Mouse (Mus musculus) midbrain, embryonic 13.5 days (tissue): ENCODE data around the gene Skor1. TPM values are rescaled to one million over a fixed set of nuclear protein-coding genes. Genes with fewer than 3 reads are reported as not detected.

Experiments used
- ATAC-seq: fragments of 200-750 bp; cut with Nextera tagmentation; 2 replicates; pipeline ENCODE4 v1.8.0; 2017; ENCODE audit warnings: mild to moderate bottlenecking, moderate TSS enrichment, moderate library complexity
- H3K27ac ChIP-seq: fragments of 300-500 bp; sonication (generic); 2 replicates; pipeline ENCODE4 v1.5.1; 2015; ENCODE audit warnings: inconsistent platforms, mild to moderate bottlenecking, moderate library complexity
- H3K27me3 ChIP-seq: fragments of 300-500 bp; sonication (generic); 2 replicates; pipeline ENCODE4 v1.6.1; 2015; ENCODE audit warnings: mild to moderate bottlenecking, inconsistent platforms
- H3K36me3 ChIP-seq: fragments of 300-500 bp; sonication (generic); 2 replicates; pipeline ENCODE4 v1.6.1; 2015; ENCODE audit warnings: mild to moderate bottlenecking, inconsistent platforms
- H3K4me1 ChIP-seq: fragments of 300-500 bp; sonication (generic); replicated peaks from 2 replicates; pipeline ENCODE4 v1.6.1; 2015; ENCODE audit warnings: inconsistent platforms
- H3K4me2 ChIP-seq: fragments of 300-500 bp; sonication (generic); replicated peaks from 2 replicates; pipeline ENCODE4 v1.6.1; 2015; ENCODE audit warnings: moderate library complexity, mild to moderate bottlenecking, inconsistent platforms
- H3K4me3 ChIP-seq: fragments of 300-500 bp; sonication (generic); replicated peaks from 2 replicates; pipeline ENCODE4 v1.5.1; 2015; ENCODE audit warnings: mild to moderate bottlenecking, inconsistent platforms
- H3K9ac ChIP-seq: fragments of 300-500 bp; sonication (generic); replicated peaks from 2 replicates; pipeline ENCODE4 v1.6.1; 2015; ENCODE audit warnings: mild to moderate bottlenecking, inconsistent platforms
- H3K9me3 ChIP-seq: fragments of 300-500 bp; sonication (generic); 2 replicates; pipeline ENCODE4 v1.6.1; 2016; ENCODE audit warnings: mild to moderate bottlenecking, inconsistent platforms
- WGBS: fragments of 180-500 bp; shearing (Covaris S2); methylation state at CpG from one replicate; pipeline ENCODE4 v1.1.7; 2015; 5-methylcytosine and 5-hydroxymethylcytosine counted together
- polyA plus RNA-seq: library from polyadenylated mRNA; unstranded; fragments of >200 nt; fragmentation: Nextera tagmentation; extraction: Ambion mirVana; gene quantifications from 2 replicates; pipeline ENCODE4 v1.2.1, GENCODE M21; 2015

Skor1 gene
- 1.7 and 2.0 TPM in 2 replicates for polyA plus RNA-seq

DNA sequence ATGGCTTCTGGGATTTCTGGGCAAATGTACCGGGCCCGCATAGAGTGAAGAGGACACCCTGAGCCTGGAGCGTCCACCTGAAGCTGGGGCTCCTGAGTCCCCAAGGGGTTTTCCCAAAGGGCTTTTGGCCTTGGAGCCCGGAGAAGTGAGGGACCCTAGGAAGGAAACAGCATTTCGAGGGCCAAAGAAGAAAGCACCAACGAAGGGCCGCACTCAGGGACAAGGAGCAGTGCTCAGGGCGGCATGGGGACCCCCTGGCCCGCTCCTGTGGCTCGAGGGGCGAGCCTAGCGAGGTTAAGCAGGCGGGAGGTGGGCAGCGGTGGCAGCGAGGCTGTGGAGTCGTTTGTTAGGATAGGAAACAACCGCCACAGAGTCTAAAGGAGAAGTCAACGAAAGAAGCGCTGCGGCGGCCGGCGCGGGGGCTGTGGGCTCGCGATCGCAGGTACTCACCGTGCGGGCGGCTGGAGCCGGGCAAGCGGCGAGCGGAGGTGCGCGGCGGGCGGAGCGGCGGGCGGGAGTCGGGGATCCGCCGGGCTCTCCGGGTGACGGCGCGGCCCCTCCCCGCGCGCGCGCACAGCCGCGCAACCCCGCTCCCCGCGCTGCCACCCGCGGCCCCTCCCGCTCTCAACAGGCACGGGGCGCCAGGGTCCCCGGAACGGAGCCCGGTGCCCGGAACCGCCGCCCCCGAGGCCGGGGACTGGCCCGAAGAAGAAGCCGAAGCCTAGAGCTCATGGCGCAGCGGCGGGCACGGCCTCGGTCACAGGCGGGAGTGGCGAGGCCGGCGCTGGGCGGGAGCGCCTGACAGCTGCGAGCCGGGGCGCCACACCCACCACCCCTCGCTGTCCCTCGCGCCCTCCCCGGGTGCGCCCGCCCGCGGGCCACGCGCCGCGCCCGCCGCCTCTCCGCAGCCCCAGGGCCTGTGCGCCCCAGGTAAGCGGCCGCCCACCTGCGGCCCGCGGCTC is at the start of gene Skor1:
Gene Skor1, minus strand, starts transcription at position 552 of the 962 bp plus-strand sequence.
- whole genome bisulfite sequencing = under 1% methylated on average over 57 of the region's 108 CpGs
- Histone ChIP-seq H3K27me3 (peaks cover 100% of the 10 kb centered on the region), H3K9me3 (no peaks in the 10 kb centered on the region), H3K27ac (no peak within 1 kb of the TSS), H3K4me3 (peak within 1 kb of the TSS; percentile 43), H3K9ac (peak within 1 kb of the TSS; percentile 58), H3K4me2 (peak within 1 kb of the TSS; percentile 72), H3K4me1 (peaks cover 71% of the 10 kb centered on the region), H3K36me3 (no peaks in the 10 kb centered on the region)
- 0 out of 2 replicates have a peak, but pooled peaks have one; percentile 16 for ATAC-seq

DNA sequence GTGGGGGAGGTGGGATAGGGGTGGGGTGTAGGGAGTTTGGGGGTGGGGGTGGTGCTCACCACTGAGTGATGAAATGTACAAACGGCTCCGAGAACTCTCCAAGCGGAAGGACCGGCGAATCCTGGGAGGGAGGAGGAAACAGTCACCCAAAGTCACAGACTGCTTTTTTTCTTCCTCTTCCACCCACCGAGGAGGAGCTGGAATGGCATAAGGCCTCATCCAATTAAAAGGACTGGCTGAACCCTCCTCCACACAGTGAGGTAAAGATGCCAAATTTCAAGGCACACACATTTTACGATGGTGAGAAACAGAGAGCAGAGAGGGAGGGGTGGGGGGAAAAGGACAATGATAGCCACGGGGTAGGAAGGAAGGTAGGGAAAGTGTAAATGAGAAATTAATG is 48.5 kb upstream of the Skor1 start:
- no peaks in the 10 kb centered on the region for H3K9me3 ChIP-seq
- H3K4me3 ChIP-seq = no peak overlapping the region
- no peak for ATAC-seq
- no peaks in the 10 kb centered on the region for H3K27me3 ChIP-seq
- peaks cover 39% of the 10 kb centered on the region for H3K4me1 ChIP-seq
- H3K27ac ChIP-seq = no peak overlapping the region
- H3K36me3 ChIP-seq = peaks cover 13% of the 10 kb centered on the region
- H3K9ac ChIP-seq = no peak overlapping the region
- 11% methylated on average over 8 of the region's 8 CpGs for WGBS
- H3K4me2 ChIP-seq = no peak overlapping the region

DNA sequence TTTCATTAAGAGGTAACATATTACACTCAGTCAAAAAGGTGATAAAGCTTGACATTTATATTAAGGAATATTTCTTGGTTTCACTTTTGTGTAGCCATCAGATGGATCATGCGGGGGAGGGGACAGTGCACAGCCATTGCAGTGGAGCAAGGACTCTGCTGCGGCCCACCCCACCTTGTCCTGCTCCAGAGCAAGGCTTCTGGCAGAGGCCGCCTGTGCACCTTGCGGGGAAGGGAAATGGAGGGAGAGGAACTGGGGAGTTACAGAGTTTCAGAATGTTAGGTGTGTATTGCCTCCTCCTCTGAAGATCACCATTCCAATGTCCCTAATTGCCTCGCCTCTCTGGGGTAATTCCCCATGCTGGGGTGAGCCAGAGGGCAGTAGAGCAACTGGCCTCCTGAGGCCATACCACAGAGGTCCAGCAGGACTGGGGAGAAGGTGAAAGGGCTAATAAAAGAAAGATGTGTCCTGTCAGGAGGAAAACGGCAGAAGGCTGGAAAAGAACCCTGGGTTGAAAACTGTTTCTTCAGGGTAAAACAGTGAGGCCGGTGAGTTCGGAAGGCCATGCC is 47.4 kb upstream of the Skor1 start:
- WGBS = 56% methylated on average over 8 of the region's 8 CpGs

DNA sequence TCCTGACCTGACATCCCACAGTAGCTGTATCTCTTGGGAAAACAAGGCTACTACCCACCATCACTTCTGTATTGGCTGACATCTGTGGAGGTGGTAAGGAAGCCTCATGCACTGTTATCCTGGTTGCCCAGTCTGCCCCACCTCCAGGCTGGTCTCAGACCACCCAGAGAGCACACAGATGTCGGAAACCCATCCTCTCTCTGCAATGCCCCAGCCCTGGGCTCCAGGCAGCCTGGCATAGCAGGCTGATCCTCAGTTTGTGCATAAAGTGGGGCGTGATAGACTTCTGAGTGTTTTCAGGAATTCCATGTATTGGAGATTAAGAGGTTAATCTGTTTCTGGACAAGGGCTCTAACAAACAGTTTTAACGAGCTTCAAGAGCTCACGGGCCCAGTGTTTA is 46.8 kb upstream of the Skor1 start:
- ATAC-seq = 0 out of 2 replicates have a peak, but pooled peaks have one; percentile 43
- Histone ChIP-seq H3K9me3 (no peaks in the 10 kb centered on the region), H3K27me3 (no peaks in the 10 kb centered on the region), H3K4me3 (no peak overlapping the region), H3K4me1 (peaks cover 39% of the 10 kb centered on the region), H3K9ac (no peak overlapping the region), H3K27ac (no peak overlapping the region), H3K4me2 (no peak overlapping the region), H3K36me3 (peaks cover 5% of the 10 kb centered on the region)
- WGBS = 23% methylated on average over 4 of the region's 4 CpGs

More for the DNA sequence above, 47.4 kb upstream of the Skor1 start:
- no peak overlapping the region for H3K27ac ChIP-seq
- H3K9me3 ChIP-seq = no peaks in the 10 kb centered on the region
- H3K4me2 ChIP-seq = no peak overlapping the region
- no peak overlapping the region for H3K9ac ChIP-seq
- H3K36me3 ChIP-seq = peaks cover 5% of the 10 kb centered on the region; the same call in 1 of the 2 replicates
- H3K4me3 ChIP-seq = no peak overlapping the region
- peaks cover 39% of the 10 kb centered on the region for H3K4me1 ChIP-seq
- no peaks in the 10 kb centered on the region for H3K27me3 ChIP-seq
- ATAC-seq = no peak

DNA sequence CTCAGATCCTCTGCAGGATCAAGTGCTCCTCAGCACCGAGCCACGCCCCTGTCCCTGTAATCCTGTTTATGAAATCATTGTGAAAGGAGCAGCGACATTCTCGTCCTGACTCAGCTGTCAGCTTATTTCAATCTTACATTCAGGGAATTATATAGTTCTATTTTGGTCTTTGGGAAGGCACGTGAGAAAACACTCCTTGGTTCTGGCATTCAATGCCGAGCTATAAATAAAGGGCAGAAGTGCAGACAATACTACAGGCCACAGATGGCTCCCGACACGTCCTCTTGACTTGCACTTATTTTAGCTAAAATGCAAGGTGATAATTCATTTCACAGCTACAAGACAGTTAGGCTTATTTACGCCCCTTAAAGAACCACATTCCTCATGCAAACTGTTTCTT is 46.0 kb upstream of the Skor1 start:
- Histone ChIP-seq H3K36me3 (peaks cover 5% of the 10 kb centered on the region), H3K27me3 (no peaks in the 10 kb centered on the region), H3K4me3 (no peak overlapping the region), H3K4me1 (peaks cover 39% of the 10 kb centered on the region), H3K4me2 (no peak overlapping the region), H3K9me3 (no peaks in the 10 kb centered on the region), H3K9ac (no peak overlapping the region), H3K27ac (no peak overlapping the region)
- no peak for ATAC-seq
- 49% methylated on average over 9 of the region's 9 CpGs for WGBS

DNA sequence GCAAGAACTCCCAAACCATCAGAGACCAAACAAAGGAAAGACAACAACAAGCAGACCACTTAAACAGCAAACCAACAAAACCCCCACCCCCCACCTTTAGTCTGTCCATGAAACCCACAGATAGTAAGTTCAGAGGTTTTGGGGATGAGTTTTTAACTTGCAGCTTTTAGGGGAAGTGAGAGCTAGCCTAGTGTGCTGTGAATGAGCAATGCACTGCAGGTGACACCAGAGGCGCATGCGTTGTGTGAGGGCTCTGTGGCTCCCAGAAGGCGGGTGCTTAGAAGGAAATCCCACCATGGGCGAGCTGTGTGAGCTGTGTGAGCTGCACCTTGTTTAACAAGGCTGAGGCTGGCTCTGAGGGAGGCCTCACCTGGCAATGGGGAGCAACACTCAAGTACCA is 44.0 kb upstream of the Skor1 start:
- H3K4me3 ChIP-seq = no peak overlapping the region
- no peaks in the 10 kb centered on the region for H3K9me3 ChIP-seq
- H3K9ac ChIP-seq = no peak overlapping the region
- ATAC-seq = no peak
- H3K27ac ChIP-seq = 0 out of 2 replicates have a peak overlapping the region, but pooled peaks have one; percentile 10
- H3K4me1 ChIP-seq = peaks cover 40% of the 10 kb centered on the region
- 64% methylated on average over 4 of the region's 4 CpGs for WGBS
- no peak overlapping the region for H3K4me2 ChIP-seq
- peaks cover 5% of the 10 kb centered on the region for H3K36me3 ChIP-seq
- no peaks in the 10 kb centered on the region for H3K27me3 ChIP-seq

DNA sequence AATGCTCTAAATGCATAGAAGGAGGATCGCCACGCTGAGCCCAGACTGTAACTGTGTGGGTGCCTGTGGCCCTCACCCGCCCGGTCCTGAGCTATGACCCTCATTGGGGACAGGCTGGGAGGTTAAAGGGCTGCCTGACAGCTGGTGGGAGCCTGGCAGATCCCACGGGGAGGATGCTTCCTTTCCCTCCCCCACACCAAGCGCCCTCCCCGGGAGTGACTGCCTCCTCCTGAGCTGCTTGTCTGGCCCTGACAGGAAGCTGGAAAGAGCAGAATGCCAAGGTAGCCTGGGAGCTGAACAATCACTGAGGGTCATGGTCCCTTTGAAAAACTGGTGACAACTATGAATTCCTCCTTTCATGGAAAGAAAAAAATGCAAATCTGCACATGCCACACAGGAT is 38.5 kb upstream of the Skor1 start:
- H3K27me3 ChIP-seq = peaks cover 28% of the 10 kb centered on the region
- 0 out of 2 replicates have a peak overlapping the region, but pooled peaks have one; percentile 1 for H3K27ac ChIP-seq
- 0 out of 2 replicates have a peak, but pooled peaks have one; percentile 37 for ATAC-seq
- 8% methylated on average over 7 of the region's 7 CpGs for WGBS
- H3K4me2 ChIP-seq = peak overlapping the region; percentile 25; the same call in 1 of the 2 replicates
- no peak overlapping the region for H3K4me3 ChIP-seq
- H3K4me1 ChIP-seq = peaks cover 46% of the 10 kb centered on the region
- H3K36me3 ChIP-seq = no peaks in the 10 kb centered on the region; the same call in 1 of the 2 replicates
- no peak overlapping the region for H3K9ac ChIP-seq
- H3K9me3 ChIP-seq = no peaks in the 10 kb centered on the region

DNA sequence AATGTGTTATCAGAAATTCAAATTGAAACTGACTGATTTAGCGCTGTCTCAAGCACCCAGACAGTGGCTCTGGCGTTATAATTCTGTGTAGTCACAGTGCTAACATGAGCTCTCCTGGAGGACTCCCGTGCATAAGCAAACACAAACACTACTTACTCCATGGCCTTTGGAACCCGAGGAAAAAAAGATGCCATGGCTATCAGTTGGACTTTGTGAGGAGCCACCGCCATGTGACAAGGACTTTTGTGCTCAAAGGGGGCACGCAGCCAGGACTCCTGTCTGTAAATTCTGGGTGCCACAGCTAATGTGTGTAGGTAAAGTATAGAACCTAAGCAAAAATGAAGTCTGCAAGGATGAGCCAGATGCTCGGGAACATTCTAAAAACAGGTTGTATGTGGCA is 36.5 kb upstream of the Skor1 start:
- Histone ChIP-seq H3K4me3 (no peak overlapping the region), H3K27me3 (peaks cover 36% of the 10 kb centered on the region), H3K4me1 (peaks cover 64% of the 10 kb centered on the region), H3K36me3 (no peaks in the 10 kb centered on the region), H3K9me3 (no peaks in the 10 kb centered on the region), H3K9ac (no peak overlapping the region), H3K4me2 (no peak overlapping the region), H3K27ac (no peak overlapping the region)
- WGBS = 67% methylated on average over 7 of the region's 7 CpGs
- ATAC-seq = no peak

DNA sequence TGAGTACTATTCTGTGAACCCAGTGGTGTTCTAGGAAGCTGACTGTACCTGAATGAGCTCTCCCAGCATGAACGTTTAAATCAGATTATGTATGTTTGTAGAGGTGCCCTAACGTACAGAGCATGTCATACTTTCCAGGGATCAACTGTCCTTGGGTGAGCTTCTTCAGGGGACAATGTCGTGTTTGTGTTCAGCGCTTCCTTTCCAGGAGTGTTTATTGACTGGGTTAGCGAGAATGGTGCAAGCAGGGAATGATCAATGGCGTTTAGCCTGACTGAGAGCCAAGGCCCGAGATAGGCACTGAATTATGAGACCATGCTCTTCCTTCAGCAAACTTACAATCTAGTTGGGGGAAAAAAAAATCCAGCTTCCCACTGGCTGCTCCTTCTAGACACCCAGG is 35.1 kb upstream of the Skor1 start:
- peaks cover 64% of the 10 kb centered on the region for H3K4me1 ChIP-seq

DNA sequence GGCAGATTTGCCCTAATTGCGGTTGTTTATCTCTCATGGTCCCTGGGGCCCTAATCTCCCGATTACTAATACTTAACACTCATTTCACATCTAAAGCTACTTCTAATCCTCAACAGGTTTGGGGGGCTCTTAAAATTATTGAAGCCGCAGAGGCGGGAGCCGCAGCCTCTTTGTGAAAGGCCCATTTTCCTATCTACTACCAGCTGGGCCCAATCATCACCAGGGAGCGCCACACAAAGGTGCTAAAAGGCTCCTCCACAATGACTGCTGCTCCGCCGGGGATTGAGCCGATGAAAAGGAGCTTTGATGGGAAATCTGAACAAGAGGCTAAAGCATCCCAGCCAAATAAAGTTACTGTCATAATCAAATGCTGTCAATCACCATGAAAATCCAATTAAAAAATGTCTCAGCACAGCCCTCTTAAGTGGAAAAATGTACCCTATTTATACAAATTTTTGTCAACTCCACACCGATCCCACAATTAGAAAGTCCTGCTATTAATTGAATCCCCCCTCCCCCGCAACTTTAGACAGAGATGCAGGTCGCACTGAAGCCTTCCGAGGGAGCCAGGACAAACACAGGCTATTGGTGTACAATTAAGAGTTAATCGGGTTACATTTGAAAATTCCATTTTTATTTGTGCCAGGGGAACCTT is 33.7 kb upstream of the Skor1 start:
- no peaks in the 10 kb centered on the region for H3K36me3 ChIP-seq
- H3K9me3 ChIP-seq = no peaks in the 10 kb centered on the region
- peaks cover 59% of the 10 kb centered on the region for H3K27me3 ChIP-seq
- peak overlapping the region; percentile 2; the same call in 1 of the 2 replicates for H3K9ac ChIP-seq
- ATAC-seq = peak; percentile 75
- H3K4me1 ChIP-seq = peaks cover 52% of the 10 kb centered on the region
- H3K4me3 ChIP-seq = no peak overlapping the region
- 6% methylated on average over 14 of the region's 14 CpGs for WGBS
- peak overlapping the region; percentile 64 for H3K27ac ChIP-seq
- peak overlapping the region; percentile 13; the same call in 1 of the 2 replicates for H3K4me2 ChIP-seq

More for the DNA sequence above, 35.1 kb upstream of the Skor1 start:
- H3K4me2 ChIP-seq = no peak overlapping the region
- no peak for ATAC-seq
- no peak overlapping the region for H3K4me3 ChIP-seq
- H3K27ac ChIP-seq = no peak overlapping the region
- H3K36me3 ChIP-seq = no peaks in the 10 kb centered on the region
- H3K27me3 ChIP-seq = peaks cover 50% of the 10 kb centered on the region
- H3K9ac ChIP-seq = no peak overlapping the region
- WGBS = 72% methylated on average over 7 of the region's 7 CpGs
- no peaks in the 10 kb centered on the region for H3K9me3 ChIP-seq

DNA sequence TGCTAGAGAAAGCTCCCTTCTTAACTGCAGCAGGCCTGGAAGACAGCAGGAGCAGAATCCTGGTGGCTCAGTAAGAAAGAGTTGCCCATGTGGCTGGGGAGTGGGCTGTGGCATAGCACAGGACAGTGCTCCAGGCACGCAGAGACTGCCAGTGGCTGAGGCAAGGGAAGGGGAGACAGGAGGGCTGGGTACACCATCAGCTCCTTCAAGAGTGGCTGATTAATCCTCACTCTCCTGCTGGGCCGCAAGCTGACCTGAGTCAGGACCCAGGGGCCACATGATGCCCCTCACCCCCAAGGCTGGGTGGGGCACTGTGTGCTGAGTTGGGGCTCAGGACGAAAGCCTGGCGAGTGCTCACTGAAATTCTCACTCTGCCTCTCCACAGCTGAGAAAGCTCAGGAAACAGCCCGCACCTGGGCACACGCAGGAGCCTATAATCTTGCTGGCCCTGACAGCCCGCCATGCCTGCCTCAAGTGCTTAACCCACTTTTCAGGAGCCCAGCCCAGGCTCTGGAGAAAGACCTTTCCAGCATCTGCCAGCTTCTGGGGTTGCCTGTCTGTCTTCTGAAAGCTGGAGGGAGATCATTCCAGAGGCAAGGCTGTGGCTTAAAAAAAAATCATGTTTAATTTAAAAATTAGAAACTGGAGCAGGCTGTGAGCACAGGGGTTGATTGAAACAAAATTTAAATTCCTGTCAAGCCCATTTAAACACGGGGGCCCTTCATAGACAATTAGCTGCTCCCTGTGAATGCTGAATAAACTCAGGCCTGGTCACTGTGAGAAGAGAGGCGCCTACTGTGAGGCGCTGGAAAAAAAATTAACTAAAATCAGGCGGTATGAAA is 32.8 kb upstream of the Skor1 start:
- Histone ChIP-seq H3K4me2 (peak overlapping the region; percentile 13; the same call in 1 of the 2 replicates), H3K4me1 (peaks cover 50% of the 10 kb centered on the region), H3K4me3 (no peak overlapping the region), H3K9ac (no peak overlapping the region; the same call in 1 of the 2 replicates), H3K9me3 (no peaks in the 10 kb centered on the region), H3K27ac (peak overlapping the region; percentile 31), H3K36me3 (no peaks in the 10 kb centered on the region), H3K27me3 (peaks cover 57% of the 10 kb centered on the region)
- WGBS = 20% methylated on average over 11 of the region's 11 CpGs
- peak; percentile 55; the same call in 1 of the 2 replicates for ATAC-seq
